9 mouse cellular contexts compared by ENCODE assay signal in the genomic region with DNA sequence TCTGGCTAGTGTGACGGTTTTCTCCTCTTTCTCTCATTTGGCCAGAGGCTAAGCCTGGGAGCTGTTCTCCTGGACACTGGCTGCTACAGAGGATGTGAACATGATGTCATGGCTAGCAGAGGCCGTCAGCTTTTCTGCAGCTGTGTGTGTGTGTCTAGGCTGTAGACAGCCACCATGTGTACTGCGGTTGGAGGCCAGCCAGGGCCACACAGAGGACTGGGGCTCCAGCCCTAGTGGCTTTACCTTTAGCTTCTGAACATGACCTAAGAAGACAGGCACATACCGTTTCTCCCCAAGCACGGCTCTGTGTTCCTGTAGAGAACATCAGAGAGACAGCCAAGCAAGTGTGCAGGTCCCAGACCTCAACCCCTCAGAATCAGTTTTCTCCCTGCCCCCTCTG.
A peak's percentile ranks its signal among the peaks of the same experiment; 100 is the strongest.
DNase-seq lines count a peak whose midpoint lies in the region; ATAC-seq and TF ChIP-seq lines count a peak whose summit lies in the region.
"Had no signal": no experiment of that assay in that cellular context is flagged by ENCODE, and none has a peak within 500 bp of the region (broad histone marks: within the 10 kb centered on the region; RNA-seq: fewer than 3 reads in every experiment).

No protein-coding gene starts in this region.

- no peak overlapping the region for H3K9ac ChIP-seq in forebrain, embryonic 14.5 days (ENCODE audit: low read length)
- H3K9ac ChIP-seq: liver, embryonic 15.5 days had no signal

- no peak overlapping the region for H3K4me3 ChIP-seq in forebrain, embryonic 14.5 days (ENCODE audit: low read depth, low read length)
- H3K4me3 ChIP-seq in forebrain, embryonic 10.5 days: no peak overlapping the region
- H3K4me3 ChIP-seq in C2C12 (ENCODE audit: insufficient read depth, poor library complexity, severe bottlenecking): no peak overlapping the region
- H3K4me3 ChIP-seq in limb, embryonic 10.5 days: no peak overlapping the region
- H3K4me3 ChIP-seq: liver, embryonic 15.5 days had no signal

- no peaks in the 10 kb centered on the region for H3K36me3 ChIP-seq in forebrain, embryonic 14.5 days (ENCODE audit: control insufficient read depth, insufficient read depth, low read length)
- no peaks in the 10 kb centered on the region for H3K36me3 ChIP-seq in forebrain, embryonic 10.5 days (replicated peaks)
- no peaks in the 10 kb centered on the region for H3K36me3 ChIP-seq in C2C12 (ENCODE audit: control insufficient read depth, insufficient read depth)
- no peaks in the 10 kb centered on the region for H3K36me3 ChIP-seq in limb, embryonic 10.5 days
- H3K36me3 ChIP-seq: liver, embryonic 15.5 days had no signal

- peak; percentile 2 for DNase-seq in forebrain, embryonic 14.5 days (ENCODE audit: low spot score)
- no peak for DNase-seq in forebrain, embryonic 10.5 days (ENCODE audit: extremely low spot score, low spot score)
- peak; percentile 57 for DNase-seq in gastrocnemius, postnatal 25 days
- peak; percentile 35 for DNase-seq in limb, embryonic 10.5 days (ENCODE audit: low spot score)
- DNase-seq in left cerebral cortex, adult 18-20 months (ENCODE audit: low spot score in 2 of 2): no peak
- DNase-seq in urinary bladder, adult 18-20 months (ENCODE audit: low spot score in 2 of 2): no peak

- TF ChIP-seq CTCF in C2C12 (IDR thresholded peaks at IDR 0.05; ENCODE audit: control insufficient read depth, insufficient read depth, insufficient read length): no peak

- H3K79me2 ChIP-seq in C2C12 (ENCODE audit: control insufficient read depth, insufficient read depth): no peaks in the 10 kb centered on the region

- H3ac ChIP-seq in C2C12 (ENCODE audit: control insufficient read depth, insufficient read length, low read depth): no peak overlapping the region

- no peaks in the 10 kb centered on the region for H3K27me3 ChIP-seq in forebrain, embryonic 14.5 days (replicated peaks; ENCODE audit: control insufficient read depth, insufficient read depth, low read length)
- H3K27me3 ChIP-seq in forebrain, embryonic 10.5 days (ENCODE audit: poor library complexity, severe bottlenecking): no peaks in the 10 kb centered on the region
- H3K27me3 ChIP-seq in C2C12 (ENCODE audit: control insufficient read depth, insufficient read depth, insufficient read length): no peaks in the 10 kb centered on the region
- H3K27me3 ChIP-seq in limb, embryonic 10.5 days (ENCODE audit: low read depth, poor library complexity, severe bottlenecking): no peaks in the 10 kb centered on the region
- H3K27me3 ChIP-seq: liver, embryonic 15.5 days had no signal

- no peak overlapping the region for H3K27ac ChIP-seq in forebrain, embryonic 14.5 days (ENCODE audit: low read depth, low read length)
- H3K27ac ChIP-seq in forebrain, embryonic 10.5 days: no peak overlapping the region
- H3K27ac ChIP-seq in limb, embryonic 10.5 days: peak overlapping the region; percentile 69
- H3K27ac ChIP-seq: liver, embryonic 15.5 days had no signal

- H3K4me1 ChIP-seq in forebrain, embryonic 14.5 days (ENCODE audit: control insufficient read depth, insufficient read depth, low read length): no peaks in the 10 kb centered on the region
- H3K4me1 ChIP-seq in forebrain, embryonic 10.5 days: peaks cover 9% of the 10 kb centered on the region
- H3K4me1 ChIP-seq in limb, embryonic 10.5 days: peaks cover 10% of the 10 kb centered on the region
- H3K4me1 ChIP-seq: liver, embryonic 15.5 days had no signal

- ATAC-seq in forebrain, embryonic 14.5 days: no peak
- ATAC-seq in erythroid progenitor cell, adult 5-6 weeks (replicated peaks; ENCODE audit: low FRiP score, poor library complexity, severe bottlenecking): no peak

- no peaks in the 10 kb centered on the region for H3K9me3 ChIP-seq in forebrain, embryonic 14.5 days (replicated peaks; ENCODE audit: control insufficient read depth, low read length)
- H3K9me3 ChIP-seq in forebrain, embryonic 10.5 days: no peaks in the 10 kb centered on the region
- H3K9me3 ChIP-seq in limb, embryonic 10.5 days (replicated peaks): no peaks in the 10 kb centered on the region
- H3K9me3 ChIP-seq: liver, embryonic 15.5 days had no signal

- no peaks in the 10 kb centered on the region for H3K79me3 ChIP-seq in C2C12 (ENCODE audit: low read depth)

- 60% methylated on average over 5 of the region's 5 CpGs for WGBS in forebrain, embryonic 14.5 days
- WGBS in forebrain, embryonic 10.5 days: 77% methylated on average over 5 of the region's 5 CpGs
- 61% methylated on average over 5 of the region's 5 CpGs for WGBS in limb, embryonic 10.5 days

- no peak overlapping the region for H3K4me2 ChIP-seq in forebrain, embryonic 14.5 days (ENCODE audit: low read length)
- H3K4me2 ChIP-seq: liver, embryonic 15.5 days had no signal

TF ChIP-seq in C2C12, 6 proteins besides CTCF, POLR2A, EP300 and RAD21:
- TF ChIP-seq MYOD1 (IDR thresholded peaks at IDR 0.05; ENCODE audit: control insufficient read depth, insufficient read length, low read depth) (peak; percentile 73), USF1 (IDR thresholded peaks at IDR 0.05; ENCODE audit: low read depth) (no peak)

Comparison
In these comparisons a context has a peak if more than half of its experiments do, and no peak if none do; other contexts are left out.
1. DNase-seq: peak in forebrain, embryonic 14.5 days (single experiment), gastrocnemius, postnatal 25 days (single experiment) and limb, embryonic 10.5 days (single experiment); none in forebrain, embryonic 10.5 days (single experiment), left cerebral cortex, adult 18-20 months (0 of 2) and urinary bladder, adult 18-20 months (0 of 2).